Mouse (Mus musculus): Measurements from ENCODE around the gene Stox2. TPM values are rescaled to one million over a fixed set of nuclear protein-coding genes. Genes with fewer than 3 reads are reported as not detected.

The Stox2 gene
- total RNA-seq, 2 experiments from 2014 or later = 77.8 to 80.3 TPM

DNA sequence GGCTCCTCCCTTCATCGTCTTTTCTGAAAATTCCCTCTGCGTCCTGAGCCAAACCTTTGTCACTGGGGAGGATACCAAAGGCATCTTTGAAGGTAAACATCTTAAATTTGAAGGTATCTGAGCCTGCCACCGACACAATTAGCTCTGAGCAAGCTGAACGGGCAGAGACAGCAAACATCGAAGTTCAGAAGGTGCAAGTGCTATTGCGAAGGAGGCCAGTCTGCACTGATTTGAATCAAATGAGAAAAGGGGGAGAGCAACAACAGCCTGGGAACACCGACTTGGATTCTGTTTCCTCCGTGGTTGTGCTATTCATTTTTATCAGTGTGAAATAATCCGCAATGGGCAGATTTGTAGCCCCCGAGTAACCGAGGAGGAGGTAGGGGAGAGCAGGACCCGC lies 202.5 kb downstream of the Stox2 start:
- no peak for DNase-seq (ENCODE audit: low spot score in 2 of 2)

DNA sequence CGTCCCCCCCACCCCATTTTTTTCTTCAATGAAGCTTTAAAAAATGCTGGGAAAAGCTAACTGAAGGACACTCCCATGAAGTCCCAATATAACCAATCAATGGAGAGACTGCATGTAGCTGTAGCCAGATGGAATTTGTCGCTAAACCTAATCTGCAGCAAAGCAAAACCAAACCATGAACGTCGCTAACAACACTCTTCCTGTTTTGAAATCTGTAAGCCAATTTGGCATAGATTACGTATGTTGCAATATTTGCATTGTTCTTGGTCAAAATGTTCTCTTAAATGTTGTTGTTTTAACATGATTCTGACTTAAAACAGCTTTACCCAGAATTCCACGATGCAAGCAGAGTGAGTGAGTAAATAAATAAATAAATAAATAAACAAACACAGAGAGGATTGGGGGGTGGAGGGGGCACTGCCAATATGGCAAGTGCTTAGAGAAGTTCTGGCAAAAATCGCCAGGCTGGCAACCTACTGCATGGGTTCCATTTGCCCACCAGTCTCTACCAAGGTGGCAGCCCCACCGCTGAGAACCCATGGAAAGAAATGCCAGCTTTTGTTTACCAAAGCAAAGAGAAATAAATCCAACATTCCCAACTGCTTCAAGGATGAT lies 203.0 kb downstream of the Stox2 start:
- DNase-seq (ENCODE audit: low spot score in 2 of 2) = no peak

DNA sequence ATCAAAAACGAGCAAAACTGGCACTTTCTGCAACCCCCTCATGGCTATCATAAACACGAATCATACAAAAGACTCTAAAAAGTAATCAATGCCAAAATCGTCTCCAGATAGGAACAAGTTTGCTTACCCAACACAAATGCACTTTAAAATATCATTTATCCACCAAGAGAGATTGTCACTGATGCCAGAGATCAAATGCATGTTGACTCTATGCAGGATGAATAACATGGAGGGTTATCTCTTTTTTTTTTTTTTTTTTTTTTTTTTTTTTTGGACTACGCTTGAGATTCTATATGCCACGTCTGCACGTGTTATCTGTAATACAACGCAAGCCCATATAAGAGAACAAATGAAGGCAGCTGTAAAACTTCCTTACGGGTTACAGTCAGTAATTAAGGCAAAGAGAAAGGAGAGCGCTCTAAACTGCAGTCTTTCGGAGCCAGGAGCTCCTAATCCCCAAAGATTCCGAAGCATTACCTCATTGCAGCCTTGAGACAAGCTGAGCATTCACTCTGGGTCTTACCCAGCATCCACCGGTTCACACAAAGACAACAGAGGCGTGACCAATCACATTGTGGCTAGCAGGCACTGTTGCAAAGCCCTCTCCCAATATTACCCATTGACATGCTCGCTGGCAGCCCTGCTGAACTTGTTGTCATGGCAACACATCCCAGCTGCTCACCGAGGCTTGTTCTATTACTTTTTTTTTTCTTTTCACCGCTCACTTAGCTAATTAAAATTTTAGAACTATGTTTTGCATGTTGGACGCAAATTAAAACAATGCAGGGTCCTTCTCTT lies 203.8 kb downstream of the Stox2 start:
- peak; percentile 61 to 67 for DNase-seq (ENCODE audit: low spot score in 2 of 2)

DNA sequence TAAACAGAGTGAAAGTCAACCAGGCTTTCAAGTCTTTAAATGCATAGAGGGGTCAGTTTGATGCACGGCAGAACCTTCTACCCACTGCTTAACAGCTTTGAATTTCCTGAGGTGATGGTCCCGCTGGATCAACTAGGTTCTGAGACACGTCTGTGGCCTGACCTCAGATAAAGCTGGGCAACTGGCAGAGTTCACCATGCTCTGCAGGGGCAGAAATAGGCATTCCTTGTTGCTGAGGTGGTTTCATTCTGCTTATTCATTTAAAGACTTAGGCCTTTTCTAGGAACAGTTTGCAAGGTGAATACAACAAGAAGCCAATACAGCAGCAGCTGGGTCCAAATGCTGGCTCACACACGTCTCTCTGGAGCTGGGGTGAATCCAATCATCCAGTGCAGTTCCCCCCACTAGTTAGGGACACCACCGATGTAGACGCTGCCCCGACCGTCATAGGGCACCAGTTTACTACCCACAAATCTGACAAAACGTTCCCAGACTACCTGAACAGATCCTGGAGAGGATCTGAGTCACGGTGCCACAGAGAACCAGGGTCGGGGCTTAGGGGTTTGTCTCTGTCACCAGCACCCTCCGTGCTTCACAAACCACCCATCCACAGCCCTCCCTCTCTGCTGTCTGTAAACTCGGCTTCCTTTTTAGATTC lies 204.6 kb downstream of the Stox2 start:
- no peak for DNase-seq (ENCODE audit: low spot score in 2 of 2)

DNA sequence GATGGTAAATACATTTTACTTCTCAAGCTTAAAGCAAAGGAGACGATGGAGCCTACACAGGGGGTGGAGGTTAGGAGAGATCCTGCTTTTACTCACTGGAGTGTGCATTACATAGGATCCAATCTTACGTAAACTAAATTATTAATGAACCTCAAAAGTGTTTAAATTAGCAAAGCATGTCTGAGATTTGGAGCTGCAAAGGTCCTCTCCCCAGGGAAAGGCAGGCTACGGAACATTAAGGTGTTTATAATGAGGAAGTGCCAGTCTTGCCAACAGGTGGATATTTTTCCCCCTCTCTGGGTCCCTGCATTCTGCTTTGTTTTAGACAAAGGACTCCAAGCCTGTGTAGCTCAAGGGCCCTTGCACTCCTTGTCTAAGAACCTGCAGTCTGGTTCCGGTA lies 205.3 kb downstream of the Stox2 start:
- DNase-seq (ENCODE audit: low spot score in 2 of 2) = no peak

DNA sequence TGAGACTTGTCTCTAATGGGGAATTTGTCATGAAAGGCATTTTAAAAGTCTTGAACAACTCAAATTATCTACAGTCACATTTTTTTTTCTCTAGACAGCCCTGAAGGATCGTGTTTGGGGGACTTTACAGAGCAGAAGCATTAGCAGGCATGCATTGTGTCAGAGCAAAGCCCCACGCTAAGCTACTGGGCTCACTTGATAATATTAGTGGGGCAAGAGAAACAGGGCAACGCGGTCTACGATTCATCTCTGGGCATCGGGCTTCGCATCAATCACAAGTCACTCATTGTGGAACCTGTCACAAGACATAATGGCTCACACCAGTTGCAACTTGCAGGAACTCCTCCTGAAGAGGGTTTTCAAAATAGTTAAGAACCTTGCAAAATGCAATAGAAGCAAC lies 205.9 kb downstream of the Stox2 start:
- no peak for DNase-seq (ENCODE audit: low spot score in 2 of 2)

DNA sequence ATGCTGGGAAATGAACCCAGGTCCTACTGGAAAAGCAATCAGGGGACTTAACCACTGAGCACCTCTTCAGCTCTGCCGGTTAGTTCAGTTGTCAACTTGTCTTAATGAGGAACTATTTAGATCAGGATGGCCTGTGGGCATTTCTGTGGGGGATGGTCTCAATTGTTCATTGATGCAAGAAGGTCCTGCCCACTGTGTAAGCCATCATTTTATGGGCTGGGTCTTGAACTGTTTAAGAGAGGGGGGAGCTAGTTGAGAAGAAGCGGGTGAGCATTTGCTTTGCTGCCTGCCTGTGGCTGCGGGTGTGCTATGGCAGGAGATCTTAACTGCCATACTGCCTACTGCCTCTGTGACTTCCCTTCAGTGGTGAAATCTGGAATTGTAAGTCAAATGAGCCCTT lies 214.1 kb downstream of the Stox2 start:
- no peak for DNase-seq (ENCODE audit: low spot score in 2 of 2)

DNA sequence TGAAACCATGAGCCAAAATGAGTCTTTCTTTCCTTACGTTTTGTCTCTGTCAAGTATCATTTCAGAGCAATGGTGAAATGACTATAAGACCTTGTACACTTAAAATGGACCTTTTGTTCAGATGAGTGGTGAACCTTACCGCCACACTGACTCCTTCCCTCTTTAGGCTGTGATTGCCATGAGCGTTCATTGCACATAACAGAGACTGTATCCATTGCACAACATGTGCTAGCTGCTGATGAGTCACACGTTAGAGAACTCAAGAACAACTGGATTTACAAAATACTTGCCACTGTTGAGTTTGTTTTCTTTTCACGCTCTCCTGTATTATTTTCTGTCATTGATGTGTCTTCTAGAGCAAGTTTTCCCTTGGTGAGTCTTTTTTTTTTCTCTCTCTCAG lies 216.1 kb downstream of the Stox2 start:
- no peak for DNase-seq (ENCODE audit: low spot score in 2 of 2)

DNA sequence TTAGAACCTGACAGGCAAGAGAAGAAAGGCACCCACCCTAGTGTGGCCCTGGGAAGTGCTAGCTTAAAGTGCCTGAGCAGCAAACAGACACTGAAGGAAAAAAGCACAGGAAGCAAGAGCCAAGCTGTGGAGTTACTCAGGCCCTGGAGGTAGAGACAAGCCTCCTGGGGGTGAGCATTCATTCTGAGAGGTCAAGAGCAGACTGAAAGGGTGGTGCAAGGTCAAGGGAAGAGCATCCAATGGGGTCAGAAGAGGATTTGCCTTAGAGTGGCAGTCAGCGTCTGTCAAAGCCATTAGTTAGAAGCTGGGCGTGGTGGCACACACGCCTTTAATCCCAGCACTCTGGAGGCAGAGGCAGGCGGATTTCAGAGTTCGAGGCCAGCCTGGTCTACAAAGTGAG lies 224.3 kb downstream of the Stox2 start:
- no peak for DNase-seq (ENCODE audit: low spot score in 2 of 2)

DNA sequence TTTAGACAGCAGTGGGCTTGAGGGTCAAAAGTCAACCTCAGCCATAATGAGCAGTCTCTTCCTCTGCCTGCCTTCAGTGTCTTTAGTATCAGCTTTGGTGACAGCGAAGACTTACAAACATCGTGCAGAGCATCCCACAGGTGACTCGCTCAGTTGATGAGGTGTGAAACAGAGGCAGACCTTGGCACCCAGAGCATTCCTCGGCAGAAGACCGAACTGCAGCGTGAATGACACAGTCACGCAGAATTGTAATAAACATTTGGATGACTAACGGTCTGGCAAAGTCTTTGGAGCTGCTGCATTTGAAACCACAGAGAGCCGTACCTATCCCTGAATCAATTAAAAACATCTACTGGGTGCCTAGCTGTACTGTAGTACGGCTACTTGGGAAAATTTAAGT lies 225.0 kb downstream of the Stox2 start:
- DNase-seq (ENCODE audit: low spot score in 2 of 2) = no peak

DNA sequence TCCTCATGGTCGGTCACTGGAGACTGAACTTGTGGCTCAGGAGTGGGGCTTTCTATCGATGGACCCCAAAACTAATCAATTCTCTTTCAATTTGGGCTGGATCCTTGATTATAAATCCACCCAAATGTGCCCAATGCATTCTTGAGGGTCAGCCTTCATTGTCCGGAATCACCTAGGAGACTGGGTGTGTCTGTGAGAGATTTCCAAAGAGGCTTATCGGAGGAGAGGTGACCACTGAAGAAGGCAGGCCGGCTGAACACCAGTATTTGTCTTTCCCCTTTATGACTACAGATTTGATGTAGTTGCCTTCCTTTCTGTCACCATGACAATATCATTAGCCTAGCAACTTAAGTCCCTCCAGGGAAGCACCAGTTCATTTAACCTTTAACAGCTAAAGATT lies 225.8 kb downstream of the Stox2 start:
- no peak for DNase-seq (ENCODE audit: low spot score in 2 of 2)

DNA sequence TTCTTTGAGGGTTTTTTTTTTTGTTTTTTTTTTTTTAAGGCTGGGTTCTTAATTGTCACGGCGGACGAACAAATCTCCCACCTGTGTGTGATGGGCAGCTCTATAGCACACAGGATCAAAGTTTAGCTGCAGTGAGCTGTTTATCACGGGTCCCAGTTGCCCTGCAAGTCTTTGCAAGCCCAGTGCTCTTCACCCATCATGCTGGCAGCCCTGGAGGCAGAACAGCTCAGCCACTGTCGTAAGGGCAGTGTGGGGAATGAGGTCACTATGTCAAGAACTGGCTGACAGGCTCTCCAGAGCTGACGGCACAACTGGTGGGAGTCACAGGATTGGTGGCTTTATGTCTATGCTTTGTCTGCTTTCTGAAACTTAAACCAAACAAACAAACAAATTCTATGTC lies 227.6 kb downstream of the Stox2 start:
- no peak for DNase-seq (ENCODE audit: low spot score in 2 of 2)

DNA sequence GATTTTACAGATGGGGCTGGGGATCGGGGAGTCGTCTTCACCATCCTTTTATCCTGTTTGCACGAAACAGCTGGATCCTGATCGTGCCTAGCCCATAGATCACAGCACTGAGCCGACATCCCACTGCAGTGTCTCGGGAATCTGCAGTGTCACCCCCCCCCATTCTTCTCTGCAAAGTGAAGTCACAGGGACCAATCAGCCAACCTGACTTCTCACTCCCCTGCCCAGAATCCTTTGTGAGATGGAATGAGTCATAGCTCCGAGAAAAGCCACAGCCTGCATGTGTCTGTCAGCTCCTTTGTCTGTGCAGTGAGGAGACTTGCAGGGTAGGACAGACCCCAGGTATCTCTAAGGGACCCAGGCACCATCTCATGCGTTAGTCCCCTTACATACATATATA lies 228.1 kb downstream of the Stox2 start:
- DNase-seq (ENCODE audit: low spot score in 2 of 2) = peak in 1 of 2 experiments; percentile 48

DNA sequence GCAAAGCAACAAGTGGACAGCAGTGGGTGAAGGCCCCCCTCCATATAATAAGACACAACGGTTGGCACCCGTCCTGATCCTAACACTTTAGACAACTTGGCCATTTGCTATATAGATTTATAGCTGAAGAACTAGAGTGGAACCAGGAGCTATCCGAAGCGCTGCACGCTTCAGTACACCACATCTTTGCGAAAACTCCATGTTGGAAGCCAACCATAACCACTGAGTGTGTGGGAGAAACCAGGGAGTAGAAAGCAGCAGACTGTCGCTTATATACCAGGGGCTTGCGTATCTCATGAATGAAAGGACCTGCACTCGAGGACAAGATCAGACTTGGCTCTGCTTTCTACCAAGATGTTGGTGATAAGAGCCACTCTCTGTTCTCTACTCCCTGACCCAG lies 234.0 kb downstream of the Stox2 start:
- DNase-seq (ENCODE audit: low spot score in 2 of 2) = no peak

DNA sequence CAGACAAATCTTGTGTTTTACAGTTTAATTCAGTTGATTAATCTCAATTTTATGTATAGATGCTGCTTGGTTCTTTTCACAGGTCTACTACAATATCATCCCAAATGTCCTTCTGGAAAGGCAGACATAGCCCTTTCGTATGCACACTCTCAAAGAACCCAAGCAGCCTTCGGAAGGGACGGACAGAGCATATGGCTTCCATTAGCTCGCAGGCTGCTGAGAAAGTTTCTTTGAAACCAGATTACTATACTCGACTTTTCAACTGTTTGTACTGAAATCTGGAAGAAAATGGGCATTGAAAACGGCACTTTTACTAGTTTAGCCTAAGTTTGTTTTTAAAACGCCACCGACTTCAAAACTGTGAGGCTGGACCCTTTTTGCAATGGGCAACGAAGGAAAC lies 234.9 kb downstream of the Stox2 start:
- no peak for DNase-seq (ENCODE audit: low spot score in 2 of 2)

DNA sequence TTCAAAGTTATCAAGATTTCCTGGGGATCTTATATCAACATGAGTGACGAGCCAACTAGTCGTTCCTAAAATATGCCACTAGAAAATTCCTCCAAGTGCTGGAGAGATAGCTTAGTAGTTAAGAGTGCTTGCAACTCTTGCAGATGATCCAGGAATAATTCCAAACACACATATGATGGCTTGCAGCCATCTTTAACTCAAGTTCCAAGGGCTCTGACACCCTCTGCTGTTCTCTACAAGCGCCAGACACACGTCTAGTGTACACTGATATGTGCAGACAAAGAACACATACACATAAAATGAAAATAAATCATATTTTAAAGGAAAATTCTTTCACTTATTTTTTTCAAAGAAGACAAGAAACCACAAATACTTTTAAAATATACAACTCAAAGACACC lies 237.9 kb downstream of the Stox2 start:
- no peak for DNase-seq (ENCODE audit: low spot score in 2 of 2)

DNA sequence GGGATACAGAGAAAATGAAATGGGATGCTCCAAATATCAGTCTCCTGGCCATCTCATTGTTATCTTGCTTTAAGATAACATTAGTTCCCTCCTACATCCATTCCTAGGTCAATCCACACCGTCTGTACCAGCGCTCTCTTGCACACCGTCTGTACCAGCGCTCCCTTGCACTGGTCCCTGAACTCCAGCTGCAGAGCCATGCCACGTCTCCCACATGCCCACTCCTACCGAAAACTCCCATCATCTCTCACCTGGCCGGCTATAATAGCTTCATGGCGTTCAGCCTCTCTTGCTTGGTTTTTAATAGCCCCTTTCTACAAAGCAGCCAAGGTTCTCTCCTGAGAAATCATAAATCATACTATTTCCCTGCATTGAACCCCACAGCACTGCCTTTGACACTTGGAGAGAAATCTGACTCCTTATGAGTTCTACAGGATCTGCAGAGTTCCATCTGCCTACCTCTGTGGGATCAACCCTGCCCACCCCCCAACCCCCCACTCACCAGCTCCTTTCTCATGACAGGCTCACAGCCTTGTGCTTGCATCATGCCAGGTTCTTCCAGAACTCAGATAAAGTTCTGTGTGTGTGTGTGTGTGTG lies 239.4 kb downstream of the Stox2 start:
- DNase-seq (ENCODE audit: low spot score in 2 of 2) = no peak

DNA sequence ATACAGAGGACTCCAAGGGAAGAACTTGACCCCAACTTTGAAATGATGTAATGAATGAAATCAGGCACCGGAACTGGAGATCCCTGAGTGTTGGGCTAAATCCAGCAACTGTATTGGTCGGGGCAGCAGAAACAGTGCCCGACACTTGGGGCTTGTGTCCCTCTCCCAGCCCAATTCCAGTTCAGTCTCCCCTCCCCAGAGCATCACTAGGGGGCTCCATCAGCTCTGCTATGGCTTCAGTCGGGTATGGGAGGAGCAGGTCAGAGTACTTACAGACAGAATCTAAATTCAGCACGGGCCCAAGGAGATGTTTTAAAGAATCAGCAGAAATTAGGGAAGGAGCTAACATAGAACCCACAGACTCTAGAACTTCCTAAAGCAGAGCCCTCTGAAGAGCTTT lies 240.7 kb downstream of the Stox2 start:
- no peak for DNase-seq (ENCODE audit: low spot score in 2 of 2)

DNA sequence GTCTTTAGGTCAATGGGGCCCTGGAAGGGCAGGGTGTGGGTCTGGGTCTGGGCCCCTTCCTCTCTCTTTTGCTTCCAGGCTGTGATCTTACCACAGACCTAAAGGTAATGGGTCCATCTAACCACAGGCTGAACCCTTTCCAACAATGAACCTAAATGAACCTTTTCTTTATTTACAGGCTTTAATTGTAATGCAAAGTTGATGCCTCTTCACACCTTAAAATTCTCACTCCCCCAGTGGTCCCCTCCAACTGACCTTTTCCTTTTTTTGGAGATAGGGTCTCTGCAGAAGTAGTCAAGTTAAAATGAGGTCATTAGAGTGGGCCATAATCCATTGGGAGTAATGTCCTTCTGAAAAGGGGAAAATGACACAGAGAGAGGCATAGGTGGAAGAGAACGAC lies 249.8 kb downstream of the Stox2 start:
- no peak for DNase-seq (ENCODE audit: low spot score in 2 of 2)

DNA sequence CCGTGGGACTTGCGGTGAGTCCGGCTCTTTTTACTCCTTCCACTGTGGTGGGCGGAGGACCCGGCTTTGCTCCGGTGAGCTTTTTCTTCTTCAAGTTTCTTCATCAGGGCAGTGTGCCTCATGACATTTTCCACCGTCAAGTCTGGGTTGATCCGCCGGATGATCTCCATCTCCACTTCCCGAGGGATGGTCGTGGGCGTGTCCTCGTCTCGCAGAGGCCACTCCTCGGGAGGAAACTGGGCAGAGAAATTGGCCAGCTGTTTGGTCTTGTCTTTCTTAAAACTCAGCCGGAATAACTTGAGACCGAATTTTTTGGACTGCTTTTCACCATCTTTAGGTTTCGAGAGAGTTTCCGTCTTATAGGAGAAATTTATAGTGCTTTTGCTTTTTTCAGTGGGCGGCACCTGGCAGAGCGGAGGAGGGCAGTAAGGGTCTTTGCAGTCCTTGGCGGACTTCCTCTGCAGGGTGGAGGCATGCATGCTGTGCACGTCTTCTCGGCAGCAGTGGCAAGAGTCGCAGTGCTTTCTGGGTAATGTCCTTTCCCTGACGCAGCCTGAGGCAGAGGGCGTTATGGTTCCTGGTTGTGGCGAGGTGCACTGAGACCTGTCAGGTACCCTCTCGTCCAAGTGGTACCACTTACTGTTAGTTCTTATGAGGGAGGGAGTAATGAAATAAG lies 252.7 kb downstream of the Stox2 start:
- DNase-seq (ENCODE audit: low spot score in 2 of 2) = no peak
